Mouse (Mus musculus) limb, embryonic 15.5 days (tissue): Measurements from ENCODE around the gene Supt5. TPM values are rescaled to one million over a fixed set of nuclear protein-coding genes. Genes with fewer than 3 reads are reported as not detected.

Experiments
- polyA plus RNA-seq: library from polyadenylated mRNA; unstranded; fragments of >200 nt; fragmentation: Nextera tagmentation; extraction: Ambion mirVana; gene quantifications from 2 replicates; pipeline ENCODE4 v1.2.1, GENCODE M21; 2015

The Supt5 gene
- polyA plus RNA-seq, 1 experiment from 2014 or later: 95.3 TPM

Other genes starting within 250 kb of the Supt5 start
- gene 9530053A07Rik, start 209.3 kb downstream of the Supt5 start, polyA plus RNA-seq: not detected in 2 replicates
- gene Fbl, start 169.0 kb downstream of the Supt5 start, polyA plus RNA-seq: 105 and 110 TPM in 2 replicates
- 9.2 and 11.7 TPM in 2 replicates for gene Dyrk1b, start 159.3 kb downstream of the Supt5 start, polyA plus RNA-seq
- 2.8 and 3.5 TPM in 2 replicates for gene Eid2, start 70.9 kb downstream of the Supt5 start, polyA plus RNA-seq
- 12.6 and 12.8 TPM in 2 replicates for gene Eid2b, start 61.0 kb downstream of the Supt5 start, polyA plus RNA-seq
- 1.0 TPM in 1 of 2 replicates, not detected in the other for gene Selenov, start 47.6 kb downstream of the Supt5 start, polyA plus RNA-seq
- 0.35 and 0.53 TPM in 2 replicates for gene Dll3, start 36.5 kb downstream of the Supt5 start, polyA plus RNA-seq
- gene Timm50, start 26.7 kb downstream of the Supt5 start, polyA plus RNA-seq: 115 and 126 TPM in 2 replicates
- gene Rps16, start 11.9 kb upstream of the Supt5 start, polyA plus RNA-seq: 822 and 1,022 TPM in 2 replicates
- 54.4 and 54.8 TPM in 2 replicates for gene Plekhg2, start 33.9 kb upstream of the Supt5 start, polyA plus RNA-seq
- gene Zfp36, start 41.5 kb upstream of the Supt5 start, polyA plus RNA-seq: 22.8 and 26.0 TPM in 2 replicates
- 44.8 and 45.1 TPM in 2 replicates for gene Med29, start 54.0 kb upstream of the Supt5 start, polyA plus RNA-seq
- 67.6 and 73.4 TPM in 2 replicates for gene Paf1, start 54.2 kb upstream of the Supt5 start, polyA plus RNA-seq
- 18.1 and 19.3 TPM in 2 replicates for gene Gmfg, start 98.7 kb upstream of the Supt5 start, polyA plus RNA-seq
- gene Lrfn1, start 113.2 kb upstream of the Supt5 start, polyA plus RNA-seq: 3.1 and 3.5 TPM in 2 replicates
- gene Ifnl2, start 171.7 kb upstream of the Supt5 start, polyA plus RNA-seq: not detected in 2 replicates
- gene Ifnl3, start 184.1 kb upstream of the Supt5 start, polyA plus RNA-seq: not detected in 2 replicates
- not detected in 2 replicates for gene Sycn, start 202.1 kb upstream of the Supt5 start, polyA plus RNA-seq
- 1.6 and 2.3 TPM in 2 replicates for gene Nccrp1, start 208.5 kb upstream of the Supt5 start, polyA plus RNA-seq